Mouse (Mus musculus) CH12F3 (cell line): ENCODE measurements around the gene Fry.

Source experiments
- in situ Hi-C: fragments of 300-500 bp; cut with MboI; formaldehyde crosslinking; loops from 2 replicates; pipeline ENCODE4 v1.14.3; 2020; ENCODE audit warnings: low sequenced_read_pairs

Fry gene

DNA sequence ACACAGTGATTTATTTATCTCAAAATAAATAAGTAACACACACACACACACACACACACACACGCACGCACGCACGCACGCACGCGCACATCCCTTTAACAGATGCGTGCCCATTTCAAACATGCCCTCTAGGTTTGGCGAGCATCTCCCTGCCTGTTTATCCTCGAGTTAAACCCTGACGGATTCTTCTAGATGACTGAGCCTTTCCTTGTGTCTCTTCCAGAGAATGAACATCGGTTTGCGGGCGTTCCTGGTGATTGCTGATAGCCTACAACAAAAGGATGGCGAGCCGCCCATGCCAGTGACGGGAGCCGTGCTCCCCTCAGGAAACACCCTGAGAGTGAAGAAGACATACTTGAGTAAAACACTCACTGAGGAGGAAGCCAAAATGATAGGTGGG lies 260.1 kb downstream of the Fry start:
- in situ Hi-C loops = no loop called here

DNA sequence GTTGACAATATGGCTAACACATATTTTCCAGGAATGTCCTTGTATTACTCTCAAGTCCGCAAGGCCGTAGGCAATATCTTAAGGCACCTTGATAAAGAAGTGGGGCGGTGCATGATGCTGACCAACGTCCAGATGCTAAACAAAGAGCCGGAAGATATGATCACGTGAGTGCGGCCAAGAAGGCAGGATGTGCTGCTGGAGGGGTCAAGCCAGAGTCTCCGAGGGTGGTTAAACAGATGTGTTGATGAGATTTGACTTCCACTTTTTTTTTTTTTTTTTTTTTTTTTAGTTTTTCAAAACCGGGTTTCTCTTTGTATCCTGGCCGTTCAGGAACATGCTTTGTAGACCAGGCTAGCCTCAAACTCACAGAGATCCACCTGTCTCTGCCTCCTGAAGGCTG lies 262.3 kb downstream of the Fry start:
- in situ Hi-C loops = no loop called here

DNA sequence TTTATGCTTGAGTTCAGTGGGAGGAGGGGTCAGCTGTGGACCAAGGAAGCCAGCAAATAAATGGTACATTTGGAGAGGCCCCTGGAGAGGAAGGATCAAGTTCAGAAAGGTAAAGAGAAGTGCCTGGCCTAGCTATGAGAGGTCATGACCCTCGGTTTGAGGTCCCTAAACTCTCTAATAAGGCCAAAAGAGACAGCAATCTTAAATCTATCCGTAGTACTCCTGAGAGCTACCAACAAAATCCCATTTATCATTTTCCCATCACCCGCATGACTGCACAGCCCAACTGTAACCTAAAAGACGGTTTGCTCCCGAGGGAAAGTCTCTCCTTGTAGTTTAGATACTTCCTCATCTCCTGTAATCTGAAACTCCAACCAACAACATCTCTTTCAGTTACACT lies 264.0 kb downstream of the Fry start:
- in situ Hi-C loops = no loop called here

DNA sequence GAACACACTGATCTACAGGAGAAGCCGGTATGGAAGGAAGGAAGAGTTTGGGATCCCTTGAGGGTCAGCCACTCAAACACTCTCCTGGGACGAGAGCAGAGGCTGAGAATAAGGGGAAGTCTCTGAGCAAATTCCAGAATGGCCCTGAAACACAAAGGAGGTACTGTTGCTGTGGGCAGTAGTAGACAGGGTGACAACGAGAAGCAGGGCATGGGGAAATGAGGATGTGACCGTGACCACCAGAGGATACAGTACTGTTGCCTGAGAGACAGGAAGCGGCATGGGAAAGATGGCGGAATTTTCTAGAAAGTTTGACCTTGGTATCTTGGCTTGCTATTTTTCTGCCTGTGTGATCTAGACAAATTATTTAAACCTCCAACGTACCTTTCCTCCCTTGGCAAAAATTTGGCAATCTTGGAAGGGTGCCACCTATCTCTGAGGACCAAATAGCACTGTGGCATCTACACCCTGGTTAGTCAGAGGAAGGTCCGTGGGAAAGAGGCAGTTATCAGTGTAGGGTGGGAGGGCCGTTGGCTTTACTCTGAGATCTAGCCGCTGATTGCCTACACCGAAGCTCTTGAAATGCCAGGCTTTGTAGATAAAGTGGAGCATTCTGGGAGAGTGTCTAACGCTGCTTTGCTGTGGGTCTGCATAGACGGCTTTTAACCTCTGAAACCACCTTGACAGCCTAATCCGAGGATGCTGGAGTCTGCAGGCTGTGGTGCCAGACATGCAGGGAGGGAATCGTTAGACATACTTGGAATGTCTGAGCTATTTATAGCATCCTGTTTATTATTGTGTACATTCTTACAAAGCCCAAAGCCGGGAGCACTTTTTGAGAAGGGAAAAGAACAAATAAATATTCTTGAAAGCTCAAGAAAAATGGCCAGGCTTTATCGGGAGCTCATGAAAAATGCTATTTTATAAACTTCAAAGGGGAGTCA lies 266.1 kb downstream of the Fry start:
- in situ Hi-C loops = no loop called here

DNA sequence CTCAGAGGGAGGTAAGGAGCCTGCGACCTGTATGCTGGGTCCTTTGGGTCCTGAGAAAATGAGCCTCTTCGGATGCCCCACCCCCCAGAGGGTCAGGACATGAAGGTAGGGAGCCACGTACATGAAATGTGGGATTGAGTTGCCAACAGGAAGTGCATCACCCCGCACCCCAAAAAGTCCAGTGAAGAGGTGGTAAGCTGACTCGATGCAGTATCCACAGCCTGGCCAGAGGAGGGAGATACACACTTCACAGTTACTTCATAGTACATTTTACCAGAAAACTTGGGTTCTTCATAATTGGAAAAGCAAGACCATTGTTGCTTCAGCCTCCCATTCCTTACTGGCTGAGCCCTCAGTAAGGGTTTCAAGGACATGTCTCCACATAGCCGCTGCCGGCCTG lies 266.8 kb downstream of the Fry start:
- in situ Hi-C loops = no loop called here

DNA sequence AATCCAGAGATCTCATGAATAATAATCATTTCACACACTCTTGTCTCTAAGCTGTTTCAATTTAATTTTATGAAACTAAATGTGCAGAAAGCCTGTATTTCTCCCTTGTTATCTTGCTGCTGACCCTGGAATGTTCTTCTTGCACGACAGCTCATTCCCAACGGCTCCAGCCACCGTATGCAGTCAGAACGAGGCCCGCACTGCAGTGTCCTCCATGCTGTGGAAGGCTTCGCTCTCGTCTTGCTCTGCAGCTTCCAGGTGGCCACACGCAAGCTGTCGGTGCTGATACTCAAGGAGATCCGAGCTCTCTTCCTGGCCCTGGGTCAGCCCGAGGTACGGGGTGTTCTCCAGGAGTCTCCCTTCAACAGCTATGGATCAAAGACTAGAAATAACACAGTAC lies 270.2 kb downstream of the Fry start:
- in situ Hi-C loops = no loop called here

DNA sequence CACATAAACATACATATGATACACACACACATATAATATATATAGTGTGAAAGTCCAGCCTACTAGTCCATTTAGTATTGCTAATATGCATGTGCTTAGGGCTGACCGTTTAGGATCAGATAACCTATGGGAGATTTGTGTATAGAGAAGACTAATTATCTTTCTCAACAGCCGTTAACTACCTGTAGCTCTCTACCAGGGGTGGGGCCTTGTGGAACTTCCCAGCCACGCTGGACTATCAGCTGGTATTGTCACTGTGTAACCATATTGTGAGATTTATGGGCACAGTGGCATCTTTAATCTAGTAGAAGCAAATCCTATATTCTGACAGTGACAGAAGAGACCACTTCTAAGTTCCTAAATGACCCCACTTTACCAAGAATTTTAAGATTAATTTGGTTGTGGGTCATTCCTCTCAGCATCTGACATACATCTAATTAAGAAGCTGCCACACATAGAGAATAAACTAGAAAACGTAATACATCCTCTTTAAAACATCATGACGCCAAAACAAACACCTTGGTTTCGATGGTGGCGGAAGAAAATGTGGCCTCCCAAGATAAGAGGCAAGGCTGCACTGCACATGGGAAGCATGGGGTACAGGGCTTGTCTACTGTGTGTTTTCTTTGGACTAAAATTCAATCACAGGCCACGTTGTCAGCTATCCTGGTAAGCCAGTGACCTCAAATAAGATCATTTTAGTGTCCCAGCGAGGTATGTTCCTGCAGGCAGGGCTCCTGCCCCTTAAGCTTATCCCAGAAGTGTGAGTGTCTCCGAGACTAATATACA lies 271.3 kb downstream of the Fry start:
- in situ Hi-C loops = no loop called here

DNA sequence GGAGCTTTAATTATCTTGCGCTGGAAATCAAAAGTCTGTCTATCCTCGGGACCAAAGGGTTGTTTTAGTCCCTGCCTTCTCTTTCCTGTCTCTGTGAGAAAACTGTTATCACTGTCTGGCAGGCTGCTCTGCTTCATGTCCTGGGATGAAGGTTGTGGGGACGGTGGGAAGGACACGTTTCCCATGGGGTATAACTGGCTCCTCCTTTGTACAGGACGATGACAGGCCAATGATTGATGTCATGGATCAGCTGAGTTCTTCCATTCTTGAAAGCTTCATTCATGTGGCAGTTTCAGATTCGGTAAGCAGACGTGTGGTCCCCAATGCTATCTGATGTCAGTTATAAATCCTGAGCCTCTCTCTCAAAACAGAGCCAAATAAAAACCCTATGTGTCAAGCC lies 272.0 kb downstream of the Fry start:
- in situ Hi-C loops = no loop called here

DNA sequence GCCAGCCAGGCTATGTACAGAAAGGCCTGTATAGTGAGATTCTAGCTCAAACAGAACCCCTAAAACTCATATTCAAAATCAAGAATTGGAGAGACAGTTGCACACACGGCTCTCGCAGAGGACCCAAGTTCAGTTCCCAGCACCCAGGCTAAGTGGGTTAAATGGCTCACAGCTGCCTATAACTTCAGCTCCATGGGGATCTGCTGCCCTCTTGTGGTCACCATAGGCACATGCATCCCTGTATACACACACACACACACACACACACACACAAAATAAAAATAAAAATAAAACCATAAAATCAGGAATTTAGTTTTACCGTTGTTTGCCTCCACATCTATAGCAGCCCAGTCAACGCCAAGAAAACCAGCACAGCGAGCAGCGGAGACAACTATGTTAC lies 276.2 kb downstream of the Fry start:
- in situ Hi-C loops = no loop called here

DNA sequence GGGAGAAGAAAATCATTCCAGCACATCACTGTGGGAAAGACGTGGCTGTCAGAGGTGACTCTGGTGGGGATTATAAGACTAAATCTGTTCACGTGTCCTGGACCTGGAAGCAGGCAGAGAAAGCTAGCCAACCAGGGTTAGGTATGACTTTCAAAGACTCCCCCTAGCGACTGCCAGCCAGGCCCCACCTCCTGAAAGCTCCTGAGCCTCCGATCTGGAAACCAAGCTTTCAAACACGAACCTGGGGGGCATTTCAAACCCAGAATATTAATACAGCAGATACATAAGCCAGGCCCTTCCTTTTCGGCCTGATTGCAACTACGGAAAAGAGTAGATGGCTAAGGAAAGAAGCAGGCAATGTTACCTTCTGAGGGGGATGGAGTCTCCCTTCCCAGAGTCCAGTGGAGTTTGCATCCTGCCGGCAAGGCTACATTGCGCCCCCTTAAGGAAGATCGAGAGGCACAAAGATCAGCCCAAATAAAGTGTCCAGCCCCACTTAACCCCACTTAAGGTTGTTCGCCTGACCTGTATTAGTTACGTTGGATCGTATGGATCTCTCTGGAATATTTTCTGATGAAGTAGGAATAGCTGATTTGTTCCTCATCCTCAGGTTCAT lies 284.5 kb downstream of the Fry start:
- in situ Hi-C loops = no loop called here

DNA sequence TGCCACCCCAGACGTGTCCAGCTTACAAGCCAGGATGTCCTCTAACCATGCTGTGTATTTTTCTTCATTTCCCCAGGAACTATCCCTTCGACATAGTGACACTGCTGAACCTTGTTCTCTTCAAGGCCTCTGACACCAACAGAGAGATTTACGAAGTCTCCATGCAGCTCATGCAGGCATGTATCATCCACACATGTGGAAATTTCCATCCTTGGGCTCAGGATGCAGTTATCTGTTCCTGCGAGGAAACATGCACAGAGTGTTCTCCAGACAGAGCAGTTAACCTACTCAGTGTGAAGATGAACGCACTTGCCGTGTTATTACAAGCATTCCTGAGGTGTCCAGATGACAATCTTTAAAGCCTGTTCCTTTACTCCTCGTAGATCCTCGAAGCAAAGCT lies 286.4 kb downstream of the Fry start:
- in situ Hi-C loops = no loop called here

DNA sequence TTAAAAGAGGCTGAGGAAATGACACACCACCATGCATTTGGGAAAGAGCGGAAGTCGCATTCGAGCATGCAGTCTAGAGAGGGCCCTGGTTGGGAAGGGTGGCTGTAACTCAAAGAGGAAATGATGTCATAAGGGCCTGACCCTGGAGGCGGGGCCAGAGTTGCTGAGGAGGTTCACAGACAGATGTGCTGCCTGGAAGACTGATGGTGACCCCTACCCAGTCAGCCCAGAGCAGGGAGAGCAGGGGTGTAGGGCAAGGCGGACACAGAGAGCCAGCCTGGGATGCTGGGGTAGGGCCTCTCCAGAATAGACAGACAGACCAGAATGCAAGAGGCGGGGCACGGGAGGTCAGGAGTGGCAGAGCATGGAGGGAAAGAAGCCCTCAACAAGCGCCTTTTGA lies 290.5 kb downstream of the Fry start:
- in situ Hi-C loops = no loop called here

DNA sequence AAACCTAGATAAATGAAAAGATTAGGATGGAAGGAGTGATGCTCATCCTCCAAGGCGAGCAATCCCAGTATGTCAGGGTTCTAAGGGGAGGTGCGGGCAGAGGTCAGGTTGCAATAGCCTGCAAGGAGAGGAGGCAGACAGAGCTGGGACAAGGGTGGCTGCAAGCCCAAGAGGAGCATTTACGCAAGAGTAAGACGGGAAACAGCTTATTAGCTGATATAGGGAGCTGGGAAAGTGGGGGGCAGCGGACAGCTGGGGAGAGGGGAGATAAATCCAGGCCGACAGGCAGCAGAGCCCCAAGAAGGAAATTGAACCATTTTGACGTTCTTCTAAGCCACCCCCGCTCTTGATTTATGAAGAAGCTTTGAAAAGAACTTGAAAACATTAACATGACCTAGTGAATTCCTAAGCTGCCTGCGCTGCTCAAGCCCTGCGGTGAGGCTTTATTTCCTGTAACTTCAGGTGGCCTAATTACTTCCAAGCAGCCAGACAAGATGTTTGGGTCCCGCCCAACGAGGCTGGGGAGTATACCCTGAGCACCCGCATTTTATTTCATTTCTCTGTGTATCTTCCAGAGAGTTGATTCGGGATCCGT lies 291.1 kb downstream of the Fry start:
- in situ Hi-C loops = no loop called here

DNA sequence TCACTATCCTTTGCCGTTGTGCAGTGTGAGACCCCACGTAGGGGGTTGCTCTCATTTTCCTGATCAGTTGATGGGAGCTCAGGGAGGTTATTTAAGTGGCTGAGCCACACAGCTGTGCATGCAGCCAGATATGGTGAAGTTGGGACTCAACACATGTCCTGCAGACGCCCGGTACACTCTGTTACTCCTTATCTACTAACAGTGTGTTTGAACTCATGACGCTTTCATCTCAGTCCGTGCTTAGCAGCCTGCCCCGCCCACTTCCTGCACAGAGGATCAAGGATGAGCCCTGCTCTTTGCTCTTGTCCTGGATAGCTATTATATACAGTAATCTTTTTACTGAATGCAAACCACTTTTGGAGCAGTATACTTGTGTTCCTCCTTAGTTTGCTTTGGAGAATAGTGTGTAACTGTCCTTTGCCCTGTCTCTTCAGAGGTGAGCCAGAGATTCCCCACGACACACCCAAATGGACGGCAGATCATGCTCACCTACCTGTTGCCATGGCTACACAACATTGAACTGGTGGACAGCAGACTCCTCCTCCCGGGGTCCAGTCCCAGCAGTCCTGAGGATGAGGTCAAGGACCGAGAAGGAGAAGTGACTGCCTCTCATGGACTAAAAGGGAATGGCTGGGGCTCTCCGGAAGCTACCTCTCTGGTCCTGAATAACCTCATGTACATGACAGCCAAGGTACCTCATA lies 294.5 kb downstream of the Fry start:
- in situ Hi-C loops = no loop called here

DNA sequence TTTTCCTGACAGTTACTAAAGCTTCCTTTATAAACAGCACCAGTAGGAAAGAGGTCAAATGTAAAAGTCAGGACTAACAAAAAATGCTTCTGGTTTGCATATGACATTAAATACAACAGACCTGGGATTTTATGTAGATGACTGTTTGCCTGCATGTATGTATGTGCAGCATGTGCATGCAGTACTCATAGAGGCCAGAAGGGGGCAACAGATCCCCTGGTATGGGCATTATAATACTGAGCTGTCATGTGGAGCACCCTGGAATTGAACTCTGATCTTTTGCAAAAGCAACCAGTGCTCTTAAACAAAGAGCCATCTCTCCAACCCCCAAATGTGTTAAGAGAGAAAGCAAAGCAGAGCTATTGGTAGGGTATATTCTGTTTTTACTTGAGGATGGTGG lies 296.4 kb downstream of the Fry start:
- in situ Hi-C loops = no loop called here

DNA sequence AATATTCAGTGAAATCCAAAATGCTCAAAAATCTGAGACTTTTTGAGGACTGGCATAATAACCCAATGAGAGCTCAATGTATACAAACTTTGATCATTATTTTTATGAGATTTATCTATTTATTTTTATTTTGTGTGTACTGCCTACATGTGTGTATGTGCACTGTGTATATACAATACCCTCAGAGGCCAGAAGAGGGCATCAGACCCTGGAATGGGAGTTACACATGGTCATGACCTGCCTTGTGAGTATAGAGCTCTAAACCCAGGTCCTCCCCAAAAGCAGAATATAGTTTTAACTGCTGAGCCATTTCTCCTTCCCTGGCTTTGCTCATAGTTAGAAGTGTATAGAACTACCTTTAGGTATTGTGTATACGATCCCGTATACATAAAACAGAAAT lies 298.8 kb downstream of the Fry start:
- in situ Hi-C loops = no loop called here

DNA sequence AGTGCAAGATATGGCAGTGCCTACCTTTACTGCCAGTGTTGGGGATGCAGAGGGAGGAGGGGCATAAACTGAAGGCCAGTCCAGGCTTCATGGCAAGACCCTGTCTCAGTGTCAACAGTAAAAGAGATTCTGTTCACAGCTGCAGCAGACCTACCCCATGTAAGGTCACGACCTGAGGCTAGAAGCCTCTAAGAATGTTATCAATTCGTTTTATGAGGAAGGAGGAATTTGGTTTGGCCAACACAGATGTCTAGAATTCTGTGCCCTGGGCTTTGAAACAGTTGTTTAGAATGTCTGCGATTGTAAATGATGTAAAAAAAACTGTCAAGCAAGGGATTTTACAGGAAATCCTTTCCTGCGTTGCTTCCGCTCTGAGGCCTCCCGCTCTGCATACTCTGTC lies 299.6 kb downstream of the Fry start:
- in situ Hi-C loops = no loop called here

DNA sequence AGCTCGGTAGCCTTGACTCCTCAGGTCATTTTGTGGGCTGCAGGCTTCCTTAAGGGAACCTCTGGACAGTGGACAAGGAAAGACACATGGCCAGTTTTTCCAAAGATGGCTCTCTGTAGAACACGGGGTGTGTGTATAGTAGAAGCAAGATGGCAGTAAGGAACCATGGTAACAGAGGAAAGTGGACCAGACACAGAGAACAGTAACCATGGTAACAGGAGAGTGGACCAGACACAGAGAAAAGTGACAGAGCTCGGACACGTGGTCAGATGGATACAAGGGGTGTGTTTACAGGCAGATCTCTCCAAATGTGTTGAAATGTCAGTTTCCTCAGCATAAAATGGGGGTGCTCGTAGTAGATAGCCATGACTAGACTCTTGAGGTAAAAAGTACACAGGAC lies 306.6 kb downstream of the Fry start:
- in situ Hi-C loops = no loop called here

DNA sequence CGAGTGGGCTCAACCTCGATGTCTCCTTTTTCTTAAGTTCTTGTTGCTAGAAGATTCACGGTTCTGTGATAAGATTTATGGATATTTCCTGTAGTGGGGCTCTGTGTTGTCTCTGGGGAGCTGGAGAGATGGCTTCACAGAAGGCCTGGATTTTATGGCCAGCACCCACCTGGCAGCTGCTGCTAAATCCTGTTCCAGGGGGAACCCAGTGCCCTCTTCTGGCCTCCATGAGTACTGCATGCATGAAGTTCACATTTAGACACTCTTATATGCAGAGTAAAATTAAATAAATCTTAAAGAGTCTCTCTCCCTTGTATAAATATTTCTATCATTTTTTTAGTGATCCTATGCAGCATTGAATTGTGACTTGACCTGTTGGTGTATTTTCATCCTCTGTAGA lies 308.1 kb downstream of the Fry start:
- in situ Hi-C loops = no loop called here

DNA sequence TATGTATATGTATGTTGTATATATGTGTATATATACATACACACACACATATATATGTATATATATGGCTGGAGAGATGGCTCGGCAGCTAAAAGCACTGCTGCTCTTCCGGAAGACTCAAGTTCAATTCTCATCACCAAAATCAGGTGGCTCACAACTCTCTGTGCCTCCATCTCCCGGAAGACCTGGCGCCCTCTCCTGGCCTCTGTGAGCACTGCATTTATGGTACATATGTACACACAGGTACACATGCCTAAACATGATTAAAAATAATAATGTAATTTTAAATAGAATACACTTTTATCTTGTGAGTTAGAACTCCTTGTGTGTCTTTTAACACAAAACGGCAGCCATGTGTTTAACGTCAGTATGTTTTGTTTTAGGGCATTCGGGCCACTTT lies 312.8 kb downstream of the Fry start:
- in situ Hi-C loops = no loop called here

DNA sequence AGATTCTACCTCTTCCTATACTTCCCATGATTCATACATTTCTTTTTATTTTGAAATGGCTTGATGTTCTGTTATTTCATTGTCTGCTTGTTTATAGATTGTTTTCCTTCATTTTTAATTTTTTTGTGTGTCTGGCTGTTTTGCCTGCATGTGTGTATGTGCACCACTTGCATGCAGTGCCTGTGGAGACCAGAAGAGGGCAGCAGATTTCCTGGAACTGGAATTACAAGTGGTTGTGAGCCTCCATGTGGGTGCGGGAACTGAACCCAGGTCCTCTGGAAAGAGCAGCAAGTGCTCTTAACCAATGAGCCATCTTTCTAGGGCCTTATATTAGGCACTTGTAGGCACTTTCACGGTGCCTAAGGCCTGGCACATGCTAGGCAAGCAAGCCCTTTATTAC lies 314.5 kb downstream of the Fry start:
- in situ Hi-C loops = no loop called here
